Mouse (Mus musculus): ENCODE data around the gene 6030445D17Rik. TPM values are rescaled to one million over a fixed set of nuclear protein-coding genes. Genes with fewer than 3 reads are reported as not detected.

6030445D17Rik gene
- total RNA-seq, 4 experiments from 2014 or later: 0.41 to 0.70 (median 0.64) TPM

Other genes starting within 250 kb of the 6030445D17Rik start
- gene Tcea3, start 214.5 kb upstream of the 6030445D17Rik start, total RNA-seq (2022): under 1 TPM; 0.52 to 0.93 (median 0.70) TPM
- gene Zfp46, start 177.6 kb upstream of the 6030445D17Rik start, total RNA-seq (2022): 10 to 100 TPM; 42.5 to 54.8 (median 50.8) TPM
- gene Hnrnpr, start 151.3 kb upstream of the 6030445D17Rik start, total RNA-seq (2022): 10 to 100 TPM; 78.9 to 93.4 (median 89.9) TPM
- gene Htr1d, start 38.7 kb upstream of the 6030445D17Rik start, total RNA-seq (2022): 10 to 100 TPM in 1 of 4 experiments, 1 to 10 TPM in 3; 6.4 to 10.4 (median 8.2) TPM
- 10 to 100 TPM; 64.7 to 98.2 (median 71.4) TPM for gene Luzp1, start 7.5 kb downstream of the 6030445D17Rik start, total RNA-seq (2022)
- 10 to 100 TPM; 85.9 to 94.4 (median 88.5) TPM for gene Kdm1a, start 140.5 kb downstream of the 6030445D17Rik start, total RNA-seq (2022)
- not detected for gene Tex46, start 148.2 kb downstream of the 6030445D17Rik start, total RNA-seq (2022)
- not detected for gene Lactbl1, start 160.4 kb downstream of the 6030445D17Rik start, total RNA-seq (2022)

Measured in left cerebral cortex, adult 8-10 months (tissue).